Mouse (Mus musculus) forebrain, embryonic 15.5 days (tissue): ENCODE data around the gene Smurf2. TPM values are rescaled to one million over a fixed set of nuclear protein-coding genes. Genes with fewer than 3 reads are reported as not detected.

Source experiments
- ATAC-seq: fragments of 200-750 bp; cut with Nextera tagmentation; replicated peaks from 2 replicates; pipeline ENCODE4 v1.8.0; 2017; ENCODE audit warnings: mild to moderate bottlenecking, moderate TSS enrichment, moderate library complexity
- H3K27ac ChIP-seq: fragments of 300-500 bp; sonication (generic); replicated peaks from 2 replicates; pipeline ENCODE4 v1.5.1; 2015; ENCODE audit warnings: mild to moderate bottlenecking, inconsistent platforms
- H3K27me3 ChIP-seq: fragments of 300-500 bp; sonication (generic); 2 replicates; pipeline ENCODE4 v1.6.1; 2015; ENCODE audit warnings: inconsistent platforms
- H3K36me3 ChIP-seq: fragments of 300-500 bp; sonication (generic); 2 replicates; pipeline ENCODE4 v1.6.1; 2015; ENCODE audit warnings: mild to moderate bottlenecking, inconsistent platforms
- H3K4me1 ChIP-seq: fragments of 300-500 bp; sonication (generic); 2 replicates; pipeline ENCODE4 v1.6.1; 2015; ENCODE audit warnings: inconsistent platforms
- H3K4me2 ChIP-seq: fragments of 300-500 bp; sonication (generic); replicated peaks from 2 replicates; pipeline ENCODE4 v1.6.1; 2015; ENCODE audit warnings: mild to moderate bottlenecking, inconsistent platforms
- H3K4me3 ChIP-seq: fragments of 300-500 bp; sonication (generic); 2 replicates; pipeline ENCODE4 v1.5.1; 2015; ENCODE audit warnings: mild to moderate bottlenecking, inconsistent platforms
- H3K9ac ChIP-seq: fragments of 300-500 bp; sonication (generic); replicated peaks from 2 replicates; pipeline ENCODE4 v1.6.1; 2015; ENCODE audit warnings: mild to moderate bottlenecking, inconsistent platforms
- H3K9me3 ChIP-seq: fragments of 300-500 bp; sonication (generic); 2 replicates; pipeline ENCODE4 v1.6.1; 2016; ENCODE audit warnings: inconsistent platforms
- WGBS: fragments of 180-500 bp; shearing (Covaris S2); methylation state at CpG from one replicate; pipeline ENCODE4 v1.1.7; 2015; ENCODE audit warnings: mixed read lengths; 5-methylcytosine and 5-hydroxymethylcytosine counted together
- polyA plus RNA-seq: library from polyadenylated mRNA; unstranded; fragments of >200 nt; fragmentation: Nextera tagmentation; extraction: Ambion mirVana; gene quantifications from 2 replicates; pipeline ENCODE4 v1.2.1, GENCODE M21; 2015

The Smurf2 gene
- polyA plus RNA-seq, 1 experiment from 2014 or later, result 16.0 TPM

- ATAC-seq, result no peak
- Histone ChIP-seq H3K4me3 (no peak overlapping the region), H3K4me2 (no peak overlapping the region), H3K27ac (no peak overlapping the region), H3K27me3 (no peaks in the 10 kb centered on the region), H3K36me3 (no peaks in the 10 kb centered on the region), H3K9ac (no peak overlapping the region), H3K4me1 (no peaks in the 10 kb centered on the region), H3K9me3 (no peaks in the 10 kb centered on the region)
- WGBS, result 92% methylated on average over 9 of the region's 9 CpGs
Measured at GRCm38 (mm10) chr11:106930366-106930765, 9.9 kb upstream of the Smurf2 start.

GRCm38 (mm10) chr11:106928935-106929334 lies 8.4 kb upstream of the Smurf2 start:
- Histone ChIP-seq H3K27ac (no peak overlapping the region), H3K9me3 (no peaks in the 10 kb centered on the region), H3K4me1 (no peaks in the 10 kb centered on the region), H3K4me3 (no peak overlapping the region), H3K9ac (no peak overlapping the region), H3K4me2 (no peak overlapping the region), H3K36me3 (no peaks in the 10 kb centered on the region), H3K27me3 (no peaks in the 10 kb centered on the region)
- ATAC-seq, result no peak
- WGBS, result 54% methylated on average over 2 of the region's 2 CpGs

DNA sequence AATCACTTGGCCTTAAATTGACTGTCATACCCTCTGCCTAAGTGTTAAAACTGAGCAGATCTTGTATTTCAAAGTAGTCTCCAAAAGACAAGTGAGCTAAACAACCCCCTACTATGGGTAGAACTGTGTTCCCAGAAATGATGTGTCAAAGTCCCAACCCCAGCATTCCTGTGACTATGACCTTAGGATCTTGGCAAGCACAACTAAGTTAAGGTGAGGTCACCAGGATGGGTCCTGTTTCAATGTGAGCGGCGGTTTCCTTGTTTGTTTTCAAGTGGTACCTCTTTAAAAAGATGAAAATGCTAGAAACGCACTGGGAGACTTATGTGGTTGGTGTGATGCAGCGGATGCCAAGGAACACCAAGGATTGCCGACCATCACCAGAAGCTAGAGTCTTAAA lies 7.4 kb upstream of the Smurf2 start:
- no peak overlapping the region for H3K4me3 ChIP-seq
- no peak overlapping the region for H3K27ac ChIP-seq
- H3K9ac ChIP-seq, result no peak overlapping the region
- no peak overlapping the region for H3K4me2 ChIP-seq
- H3K27me3 ChIP-seq, result no peaks in the 10 kb centered on the region
- H3K4me1 ChIP-seq, result no peaks in the 10 kb centered on the region
- H3K36me3 ChIP-seq, result no peaks in the 10 kb centered on the region
- no peaks in the 10 kb centered on the region for H3K9me3 ChIP-seq
- no peak for ATAC-seq
- WGBS, result 94% methylated on average over 5 of the region's 5 CpGs

DNA sequence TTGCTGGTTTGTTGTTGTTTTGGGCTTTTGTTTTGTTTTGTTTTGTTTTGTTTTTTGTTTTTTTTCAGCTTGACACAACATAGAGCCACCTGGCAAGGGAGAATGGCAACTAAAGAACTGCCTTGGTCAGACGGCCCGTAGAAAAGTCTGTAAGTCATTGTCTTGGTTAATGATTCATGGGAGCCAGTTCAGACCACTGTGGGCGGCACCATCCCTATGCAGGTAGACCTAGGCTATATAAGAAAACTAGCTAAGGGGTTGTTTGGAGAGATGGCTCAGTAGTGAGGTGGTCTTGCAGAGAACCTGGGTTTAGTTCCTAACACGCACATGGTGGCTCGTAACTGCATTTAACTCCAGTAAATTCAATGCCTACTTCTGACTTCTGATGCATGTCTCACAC lies 6.7 kb upstream of the Smurf2 start:
- WGBS, result 96% methylated on average over 5 of the region's 5 CpGs

GRCm38 (mm10) chr11:106926732-106927131 lies 6.2 kb upstream of the Smurf2 start:
- Histone ChIP-seq H3K4me3 (no peak overlapping the region), H3K9ac (no peak overlapping the region), H3K4me2 (no peak overlapping the region), H3K9me3 (no peaks in the 10 kb centered on the region), H3K27me3 (no peaks in the 10 kb centered on the region), H3K27ac (no peak overlapping the region), H3K4me1 (no peaks in the 10 kb centered on the region), H3K36me3 (no peaks in the 10 kb centered on the region)
- ATAC-seq, result no peak
- 82% methylated on average over 4 of the region's 4 CpGs for WGBS

More for the DNA sequence above, 6.7 kb upstream of the Smurf2 start:
- Histone ChIP-seq H3K4me2 (no peak overlapping the region), H3K4me3 (no peak overlapping the region), H3K27ac (no peak overlapping the region), H3K27me3 (no peaks in the 10 kb centered on the region), H3K9ac (no peak overlapping the region), H3K36me3 (no peaks in the 10 kb centered on the region), H3K9me3 (no peaks in the 10 kb centered on the region), H3K4me1 (no peaks in the 10 kb centered on the region)
- ATAC-seq, result no peak

- peak; percentile 90 for ATAC-seq
- Histone ChIP-seq H3K9me3 (no peaks in the 10 kb centered on the region), H3K9ac (peak overlapping the region; percentile 98), H3K4me3 (peak overlapping the region; percentile 81), H3K27ac (peak overlapping the region; percentile 95), H3K27me3 (no peaks in the 10 kb centered on the region), H3K4me1 (peaks cover 31% of the 10 kb centered on the region), H3K4me2 (peak overlapping the region; percentile 90), H3K36me3 (no peaks in the 10 kb centered on the region)
- WGBS, result 1% methylated on average over 69 of the region's 87 CpGs
Measured at GRCm38 (mm10) chr11:106919612-106920550, 634 bp downstream of the Smurf2 start.

- Histone ChIP-seq H3K27me3 (no peaks in the 10 kb centered on the region), H3K4me3 (peak overlapping the region; percentile 81), H3K9ac (peak overlapping the region; percentile 98; the same call in 1 of the 2 replicates), H3K4me2 (peak overlapping the region; percentile 90), H3K27ac (no peak overlapping the region), H3K4me1 (peaks cover 31% of the 10 kb centered on the region), H3K36me3 (no peaks in the 10 kb centered on the region), H3K9me3 (no peaks in the 10 kb centered on the region)
- WGBS, result 13% methylated on average over 8 of the region's 8 CpGs
- ATAC-seq, result no peak
Measured at GRCm38 (mm10) chr11:106918901-106919300, 1.6 kb downstream of the Smurf2 start.

DNA sequence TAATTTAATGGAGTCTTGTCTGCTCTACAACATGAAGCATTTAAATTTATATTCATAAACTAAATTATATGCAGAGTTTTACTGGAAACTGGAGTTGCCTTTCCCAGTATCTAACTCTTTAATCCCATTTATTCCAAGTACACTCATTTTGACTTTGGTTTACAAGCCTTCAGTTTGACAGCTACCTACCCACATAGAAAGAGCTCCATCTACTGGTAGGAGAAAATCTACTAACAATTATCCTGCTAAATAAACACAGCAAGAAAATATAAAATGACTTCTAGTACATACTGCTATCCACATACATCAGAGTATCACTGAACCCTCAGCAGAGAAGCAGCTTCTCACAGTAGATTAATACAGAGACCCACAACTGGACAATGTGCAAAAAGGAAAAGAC lies 9.3 kb downstream of the Smurf2 start:
- Histone ChIP-seq H3K27me3 (no peaks in the 10 kb centered on the region), H3K4me3 (no peak overlapping the region), H3K9ac (no peak overlapping the region), H3K9me3 (no peaks in the 10 kb centered on the region), H3K27ac (no peak overlapping the region), H3K4me2 (no peak overlapping the region), H3K4me1 (no peaks in the 10 kb centered on the region), H3K36me3 (no peaks in the 10 kb centered on the region)
- no peak for ATAC-seq

DNA sequence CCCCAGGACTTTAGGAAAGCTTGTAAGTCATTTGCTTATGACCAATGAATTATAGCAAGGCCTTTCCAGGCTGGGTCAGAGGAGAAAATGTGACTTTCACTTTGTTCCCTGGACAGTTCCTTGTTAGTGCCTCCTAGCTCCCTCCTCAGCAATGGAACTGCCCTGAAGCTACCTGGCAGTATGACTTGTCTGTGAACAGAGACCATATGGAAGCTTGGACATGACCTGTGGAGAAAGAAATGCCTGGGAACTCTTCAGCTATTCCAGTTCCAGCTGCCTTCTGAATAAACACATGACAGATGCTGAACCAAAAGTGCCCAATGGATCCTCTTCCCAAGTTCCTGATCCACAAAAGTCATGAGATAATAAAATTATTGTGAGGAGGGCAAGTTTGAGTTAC lies 12.5 kb downstream of the Smurf2 start:
- Histone ChIP-seq H3K27me3 (no peaks in the 10 kb centered on the region), H3K4me3 (no peak overlapping the region), H3K4me1 (no peaks in the 10 kb centered on the region), H3K4me2 (no peak overlapping the region), H3K27ac (no peak overlapping the region), H3K36me3 (no peaks in the 10 kb centered on the region), H3K9ac (no peak overlapping the region), H3K9me3 (no peaks in the 10 kb centered on the region)
- ATAC-seq, result no peak

DNA sequence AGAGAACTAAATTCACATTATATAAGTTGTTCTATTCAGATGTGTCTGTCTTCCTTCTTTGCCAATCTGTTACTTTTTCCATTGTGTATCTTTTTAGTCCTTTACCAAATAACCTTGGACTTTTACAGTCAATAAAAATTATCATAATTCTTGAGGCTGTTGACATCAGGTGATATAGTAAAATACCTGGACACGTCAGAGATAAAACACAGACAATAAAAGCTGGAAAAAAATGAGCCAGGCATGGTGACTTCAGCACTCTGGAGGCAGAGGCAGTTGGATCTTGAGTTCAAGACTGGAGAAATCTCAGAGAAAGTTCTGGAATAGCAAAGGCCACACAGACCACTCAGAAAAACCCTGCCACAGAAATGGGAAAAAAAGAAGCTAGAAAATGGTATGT lies 13.3 kb downstream of the Smurf2 start:
- no peaks in the 10 kb centered on the region for H3K4me1 ChIP-seq
- H3K27me3 ChIP-seq, result no peaks in the 10 kb centered on the region
- 91% methylated on average over 1 of the region's 1 CpGs for WGBS
- no peak overlapping the region for H3K9ac ChIP-seq
- no peak overlapping the region for H3K4me3 ChIP-seq
- H3K36me3 ChIP-seq, result no peaks in the 10 kb centered on the region
- no peak overlapping the region for H3K27ac ChIP-seq
- no peak for ATAC-seq
- no peak overlapping the region for H3K4me2 ChIP-seq
- H3K9me3 ChIP-seq, result no peaks in the 10 kb centered on the region

DNA sequence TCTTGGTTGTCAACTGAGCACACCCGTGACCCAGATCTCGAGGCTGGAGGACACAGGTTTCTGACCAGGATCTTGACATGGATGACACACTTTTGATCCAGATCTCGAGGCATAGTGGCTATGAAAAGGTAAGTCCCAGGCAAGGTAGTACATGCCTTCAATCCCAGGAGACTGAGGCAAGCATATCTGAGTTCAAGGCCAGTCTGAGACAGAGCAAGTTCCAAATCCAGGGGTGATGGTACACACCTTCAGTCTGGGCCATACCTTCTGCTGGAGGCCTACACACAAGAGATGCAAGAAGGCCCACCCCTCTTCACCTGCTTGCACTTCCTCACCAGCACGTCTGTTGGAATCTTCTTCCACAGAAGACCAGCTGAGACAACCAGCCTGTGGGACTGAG lies 14.8 kb downstream of the Smurf2 start:
- H3K9ac ChIP-seq, result no peak overlapping the region
- no peaks in the 10 kb centered on the region for H3K9me3 ChIP-seq
- H3K27me3 ChIP-seq, result no peaks in the 10 kb centered on the region
- no peak overlapping the region for H3K27ac ChIP-seq
- ATAC-seq, result no peak
- no peak overlapping the region for H3K4me3 ChIP-seq
- no peak overlapping the region for H3K4me2 ChIP-seq
- H3K4me1 ChIP-seq, result no peaks in the 10 kb centered on the region
- H3K36me3 ChIP-seq, result no peaks in the 10 kb centered on the region
- 91% methylated on average over 4 of the region's 4 CpGs for WGBS

DNA sequence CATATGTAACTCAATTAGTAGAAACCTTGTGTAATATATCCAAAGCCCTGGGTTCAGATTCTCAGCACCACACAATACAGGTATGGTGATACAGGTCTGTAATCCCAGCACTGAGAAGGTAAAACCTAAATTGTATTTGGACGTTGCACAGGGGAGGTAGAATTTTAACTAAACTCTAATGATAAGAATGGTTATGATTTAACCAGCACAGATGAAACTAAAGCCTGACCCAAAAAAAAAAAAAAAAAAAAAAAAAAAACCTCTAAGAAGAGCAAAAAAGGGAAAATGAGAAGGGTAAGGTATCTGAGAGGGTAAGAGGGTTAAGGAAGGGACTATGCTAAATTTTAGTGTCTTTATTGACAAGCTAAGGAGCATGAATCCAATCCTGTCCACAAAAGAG lies 20.7 kb downstream of the Smurf2 start:
- Histone ChIP-seq H3K9ac (no peak overlapping the region), H3K4me3 (no peak overlapping the region), H3K9me3 (no peaks in the 10 kb centered on the region), H3K36me3 (no peaks in the 10 kb centered on the region), H3K27me3 (no peaks in the 10 kb centered on the region), H3K27ac (no peak overlapping the region), H3K4me1 (no peaks in the 10 kb centered on the region; the same call in 1 of the 2 replicates), H3K4me2 (no peak overlapping the region)
- no peak for ATAC-seq
- WGBS, result 98% methylated on average over 1 of the region's 1 CpGs
